Mouse (Mus musculus): Measurements from ENCODE around the gene Timm10.

The Timm10 gene

GRCm38 (mm10) chr2:84819861-84820260, 6.9 kb upstream of the Timm10 start:
- DNase-seq (ENCODE audit: low spot score in 2 of 2), result peak; percentile 13 to 56

GRCm38 (mm10) chr2:84822552-84822951, 4.2 kb upstream of the Timm10 start, which contains the start of gene Smtnl1:
Gene Smtnl1, minus strand, starts transcription at chr2:84822652.
- no peak for DNase-seq (ENCODE audit: low spot score in 2 of 2)

- DNase-seq (ENCODE audit: low spot score in 2 of 2), result no peak
These were observed 3.6 kb upstream of the Timm10 start for GRCm38 (mm10) chr2:84823237-84823636.

DNA sequence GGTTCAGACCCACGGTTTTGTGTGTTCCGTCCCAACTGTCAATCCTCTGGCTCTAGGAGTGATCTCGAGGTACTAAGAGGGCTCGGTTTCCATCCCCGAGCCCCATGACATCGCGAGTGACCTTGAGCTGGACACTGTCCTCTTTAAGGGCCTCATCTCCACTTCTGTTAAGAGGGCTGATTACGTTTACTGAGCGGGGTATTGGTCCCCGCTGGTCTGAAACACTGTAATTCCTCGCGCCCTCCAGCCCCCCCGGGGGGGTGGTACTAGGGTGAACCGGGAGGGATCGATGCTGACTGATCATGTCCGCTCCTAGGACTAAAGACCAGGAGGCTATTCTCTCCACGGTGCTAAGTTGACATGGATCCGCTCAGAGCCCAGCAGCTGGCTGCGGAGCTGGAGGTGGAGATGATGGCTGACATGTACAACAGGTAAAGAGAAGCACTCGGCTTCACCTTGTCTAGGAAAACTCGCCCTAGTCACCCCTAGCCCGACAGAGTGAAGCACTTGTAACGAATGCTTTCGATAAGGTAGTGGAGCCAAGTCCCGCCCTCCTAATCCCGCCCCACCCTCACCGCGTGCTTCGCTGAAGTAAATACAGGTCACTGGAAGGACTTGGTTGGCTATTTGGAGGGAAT, 605 bp downstream of the Timm10 start:
- no peak for DNase-seq (ENCODE audit: low spot score in 2 of 2)

DNA sequence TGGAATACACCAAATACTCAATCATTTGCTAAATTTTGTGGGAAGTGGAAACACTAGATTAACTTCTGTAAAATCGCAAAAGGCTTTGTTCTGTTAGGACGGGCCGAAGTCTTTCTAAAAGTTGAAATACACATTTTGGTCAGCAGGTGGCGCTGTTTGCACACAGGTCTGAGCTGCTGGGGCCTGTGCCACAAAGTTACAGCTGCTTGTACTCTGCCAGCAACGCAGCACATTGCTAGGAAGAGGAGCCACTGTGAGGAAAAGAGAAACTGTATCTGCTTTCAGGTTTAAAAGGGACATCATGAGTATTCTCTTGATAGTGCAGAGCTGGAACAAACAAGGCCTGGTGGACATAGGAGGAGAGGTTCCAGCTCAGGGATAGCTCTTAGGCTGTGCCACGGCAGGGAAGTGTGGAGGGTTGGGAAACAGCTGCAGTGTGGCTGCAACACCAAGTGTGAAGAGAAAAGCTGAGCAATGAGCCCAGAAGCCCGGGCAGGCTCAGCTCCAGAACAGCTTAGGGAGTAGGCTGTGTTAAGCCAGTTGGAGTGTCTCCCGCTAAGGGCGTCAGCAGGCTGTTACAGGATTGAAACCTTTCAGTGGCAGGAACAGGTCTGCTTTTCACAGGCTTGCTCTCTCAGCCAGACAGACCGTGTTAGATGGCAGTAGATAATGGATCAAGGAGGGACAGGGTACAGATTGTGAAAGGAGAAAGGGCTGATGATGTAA, 5.0 kb downstream of the Timm10 start:
- peak; percentile 76 to 83 for DNase-seq (ENCODE audit: low spot score in 2 of 2)

DNA sequence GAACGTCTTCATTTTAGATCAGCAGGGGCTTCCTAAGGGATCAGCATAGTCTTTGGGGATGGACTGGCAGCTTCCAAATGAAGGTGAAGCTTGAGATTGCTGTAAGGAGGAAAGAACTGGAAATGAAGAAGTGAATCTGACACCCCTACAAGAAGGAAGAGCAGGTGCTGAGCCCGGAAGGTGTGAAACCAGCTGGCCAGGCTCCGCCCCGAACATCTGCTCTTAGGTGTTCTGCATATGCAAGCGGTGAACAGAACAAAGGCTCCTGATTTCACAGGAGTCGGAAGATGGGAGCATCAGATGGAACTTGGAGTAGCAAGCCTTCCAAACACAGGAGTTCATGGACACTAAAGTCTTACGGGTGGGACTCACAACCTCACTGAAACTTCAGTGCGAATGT, 10.3 kb downstream of the Timm10 start:
- DNase-seq (ENCODE audit: low spot score in 2 of 2), result no peak

GRCm38 (mm10) chr2:84837817-84838592, 11.2 kb downstream of the Timm10 start:
- no peak for DNase-seq (ENCODE audit: low spot score in 2 of 2)

DNA sequence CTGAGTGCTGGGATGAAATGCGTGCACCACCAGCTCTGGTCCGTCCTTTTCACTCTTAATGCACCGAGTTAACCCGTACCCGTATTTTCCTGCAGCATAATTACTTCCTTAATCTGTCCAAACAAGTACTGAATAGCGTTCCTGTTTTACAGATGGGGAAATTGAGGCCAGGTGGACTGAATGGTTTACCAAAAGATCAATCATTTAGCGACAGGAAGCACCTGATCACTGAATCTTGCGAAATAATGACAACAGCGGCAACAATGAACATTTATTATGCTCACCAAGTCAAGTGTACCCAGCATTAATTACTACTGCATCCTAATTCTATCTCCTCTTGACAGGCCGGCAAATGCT, 11.8 kb downstream of the Timm10 start, which contains the start of gene Slc43a1:
TSS of gene Slc43a1 (plus strand) at position 258 of the 357 bp plus-strand sequence.
- no peak for DNase-seq (ENCODE audit: low spot score in 2 of 2)

DNA sequence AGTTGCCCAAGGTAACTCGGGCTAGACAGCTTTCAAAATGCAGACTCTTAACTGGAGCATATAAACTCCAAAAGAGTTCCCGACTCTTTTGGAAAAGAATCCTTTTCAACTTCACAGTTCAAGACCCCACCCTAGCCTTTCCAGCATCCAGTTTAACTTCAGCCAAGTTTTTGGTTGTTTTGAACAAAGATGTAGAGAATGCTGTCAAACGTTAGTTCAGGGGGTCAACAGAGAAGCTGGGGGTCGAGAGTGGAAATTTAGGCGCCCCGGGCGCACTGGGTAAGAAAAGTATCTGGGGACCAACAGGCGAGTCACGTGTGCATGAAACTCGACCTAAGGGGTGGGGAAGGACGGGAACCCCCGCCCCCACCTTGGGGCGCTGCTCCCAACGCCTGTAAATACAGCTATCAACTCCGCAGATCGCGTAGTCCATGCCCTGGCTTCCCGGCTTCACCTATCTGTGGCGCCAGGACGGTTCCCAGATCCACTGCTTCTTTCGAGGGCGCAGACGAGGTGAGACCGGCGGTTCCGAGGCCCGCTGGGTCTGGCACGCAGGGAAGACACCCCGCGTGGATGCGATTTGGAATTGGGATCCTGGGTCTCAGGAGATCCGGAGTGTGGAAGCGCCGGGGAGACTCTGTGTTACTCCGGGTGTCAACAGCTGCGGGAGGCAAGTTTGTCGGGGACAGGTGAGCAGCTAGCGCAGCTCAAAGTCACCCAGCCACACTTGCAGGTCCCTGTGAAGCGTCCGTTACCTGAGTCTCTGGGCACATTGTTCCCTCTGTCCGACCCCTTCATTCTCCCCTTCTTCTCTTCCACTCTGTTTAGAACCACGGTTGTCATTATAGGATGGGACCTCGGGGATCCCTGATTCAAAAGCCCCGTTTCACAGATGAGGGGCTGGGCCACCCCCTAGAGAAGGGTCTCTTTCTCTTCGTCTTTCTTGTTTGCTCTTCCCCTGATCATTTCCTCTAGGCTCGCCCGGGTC, 12.5 kb downstream of the Timm10 start:
- no peak for DNase-seq (ENCODE audit: low spot score in 2 of 2)

DNA sequence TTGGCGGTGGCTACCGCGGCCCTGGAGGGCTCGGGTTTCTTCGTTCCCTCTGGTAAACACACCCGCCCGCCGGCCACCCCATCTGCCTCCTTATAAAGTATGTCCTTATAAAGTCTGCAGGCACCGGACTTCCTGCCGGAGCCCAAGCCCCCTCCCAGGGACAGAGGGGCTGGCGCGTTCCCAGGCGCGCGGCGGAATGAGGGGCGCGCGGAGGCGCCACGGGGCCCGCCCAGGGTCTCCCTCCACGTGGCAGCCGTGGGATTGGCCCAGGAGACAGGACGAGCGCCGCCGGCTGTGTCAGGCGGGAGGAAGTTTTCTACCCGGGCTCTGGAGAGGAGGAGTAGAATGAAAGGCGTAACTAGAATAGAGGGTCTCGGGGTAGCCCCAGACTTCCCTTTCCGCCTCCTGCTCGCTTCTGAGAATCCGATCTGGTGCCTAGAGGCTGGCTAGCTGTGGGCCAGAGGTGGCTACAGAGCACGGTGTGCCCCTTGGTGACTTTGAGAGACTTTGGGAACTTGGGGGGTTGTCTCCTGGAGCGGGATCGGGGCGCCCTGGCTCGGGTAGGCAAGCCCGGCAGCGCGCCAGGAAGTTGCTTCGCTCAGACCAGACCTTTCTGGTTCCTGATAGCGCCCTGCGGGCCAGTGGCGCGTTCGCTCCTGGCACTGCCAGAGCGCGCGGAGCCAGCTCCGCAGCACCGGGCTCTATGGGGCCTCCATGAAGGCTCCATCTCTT, 13.4 kb downstream of the Timm10 start:
- DNase-seq (ENCODE audit: low spot score in 2 of 2), result no peak

GRCm38 (mm10) chr2:84840748-84841563, 14.2 kb downstream of the Timm10 start:
- no peak for DNase-seq (ENCODE audit: low spot score in 2 of 2)

- no peak for DNase-seq (ENCODE audit: low spot score in 2 of 2)
These were observed 15.1 kb downstream of the Timm10 start for GRCm38 (mm10) chr2:84841905-84842304.

GRCm38 (mm10) chr2:84843654-84844053, 16.9 kb downstream of the Timm10 start:
- no peak for DNase-seq (ENCODE audit: low spot score in 2 of 2)

GRCm38 (mm10) chr2:84845226-84845625, 18.4 kb downstream of the Timm10 start:
- no peak for DNase-seq (ENCODE audit: low spot score in 2 of 2)

- no peak for DNase-seq (ENCODE audit: low spot score in 2 of 2)
These were observed 23.8 kb downstream of the Timm10 start for GRCm38 (mm10) chr2:84850407-84851129.

DNA sequence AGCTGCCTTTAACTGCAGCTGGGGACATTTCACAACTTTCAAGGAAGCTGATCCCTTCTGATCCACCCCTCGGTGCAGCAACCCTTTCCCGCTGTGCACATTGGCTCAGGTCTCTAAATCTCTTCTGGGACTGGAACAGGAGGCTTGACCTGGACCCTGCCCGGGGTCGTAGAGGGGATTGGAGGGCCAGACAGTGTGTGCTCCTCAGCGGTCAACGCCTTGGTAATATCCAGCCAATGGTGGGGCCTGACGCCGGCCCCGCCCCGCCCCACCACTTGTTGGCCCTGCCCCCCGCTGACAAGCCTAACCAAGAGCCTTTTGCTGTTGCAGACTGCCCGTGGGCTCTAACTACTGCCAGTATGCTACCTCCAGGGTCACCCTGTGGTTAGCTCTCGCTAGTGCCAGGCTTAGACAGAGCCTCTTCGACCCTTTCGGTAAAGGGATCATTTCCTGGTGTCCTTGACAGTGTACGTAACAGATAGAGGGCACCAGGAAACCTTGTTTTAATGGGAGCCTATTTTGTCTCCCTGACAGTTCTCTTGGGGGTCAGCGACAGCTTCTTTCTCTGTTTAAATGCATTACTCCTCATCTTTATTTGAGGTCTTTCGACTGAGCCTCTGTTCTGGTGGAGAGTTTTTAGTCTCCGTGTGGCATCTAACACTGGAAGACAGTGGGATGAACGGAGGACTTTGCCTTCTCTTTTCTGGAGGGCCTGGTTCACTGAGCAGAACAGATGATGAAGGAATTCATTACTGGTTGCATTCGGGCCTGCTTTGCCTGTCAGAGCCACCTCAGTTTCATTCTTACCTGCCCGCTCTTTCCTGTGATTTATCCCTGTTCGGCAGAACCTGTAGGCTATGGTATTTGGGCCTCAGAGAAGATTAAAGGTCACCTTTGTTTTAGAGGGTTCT, 24.6 kb downstream of the Timm10 start:
- DNase-seq (ENCODE audit: low spot score in 2 of 2), result no peak

GRCm38 (mm10) chr2:84855732-84856131, 28.9 kb downstream of the Timm10 start:
- DNase-seq (ENCODE audit: low spot score in 2 of 2), result no peak

DNA sequence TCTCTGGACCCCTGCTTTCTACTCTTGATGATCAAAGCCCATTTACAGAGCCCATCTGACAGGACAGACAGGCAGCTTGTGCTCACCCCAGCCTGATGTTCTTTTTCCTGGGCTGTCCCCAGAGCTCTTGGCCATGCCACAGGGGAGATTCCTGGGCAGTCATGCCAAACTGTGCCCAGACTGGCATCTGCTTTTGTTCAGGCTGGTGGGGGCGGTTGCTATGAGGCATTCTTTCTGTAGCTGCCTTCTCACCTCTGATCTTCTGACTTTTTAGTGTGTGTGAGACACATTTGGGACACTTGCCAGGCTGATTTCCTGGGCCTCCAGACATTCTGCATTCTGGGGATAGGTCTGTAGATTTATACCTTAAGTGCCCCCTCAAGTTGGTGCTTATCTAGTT, 31.8 kb downstream of the Timm10 start:
- DNase-seq (ENCODE audit: low spot score in 2 of 2), result no peak
